Mouse (Mus musculus) liver, embryonic 14.5 days (tissue): ENCODE results near the gene Sipa1l3. TPM values are rescaled to one million over a fixed set of nuclear protein-coding genes. Genes with fewer than 3 reads are reported as not detected.

Experiments
- ATAC-seq: fragments of 200-750 bp; cut with Nextera tagmentation; 2 replicates; pipeline ENCODE4 v1.8.0; 2017; ENCODE audit warnings: moderate number of reproducible peaks, mild to moderate bottlenecking, moderate library complexity; ENCODE audit not compliant: insufficient read depth
- DNase-seq, 3 experiments: peaks; one replicate each; pipeline ENCODE4 v3.0.0-alpha.2; 2012 to 2013; ENCODE audit warnings: low read depth in 3 of 3, low spot score in 3 of 3
- H3K27ac ChIP-seq: fragments of 300-500 bp; sonication (generic); 2 replicates; pipeline ENCODE4 v1.5.1; 2014; ENCODE audit warnings: moderate library complexity, mild to moderate bottlenecking, control low read depth, inconsistent platforms
- H3K27me3 ChIP-seq: fragments of 300-500 bp; sonication (generic); 2 replicates; pipeline ENCODE4 v1.6.1; 2014; ENCODE audit warnings: mild to moderate bottlenecking, low read length, moderate library complexity; ENCODE audit not compliant: control insufficient read depth, insufficient read depth
- H3K36me3 ChIP-seq: fragments of 300-500 bp; sonication (generic); replicated peaks from 2 replicates; pipeline ENCODE4 v1.6.1; 2014; ENCODE audit warnings: low read depth; ENCODE audit not compliant: control insufficient read depth, insufficient read depth
- H3K4me1 ChIP-seq, 2 experiments: fragments of 200-500 bp in 1 of 2; fragments of 300-500 bp in 1 of 2; sonication (generic) in 1 of 2; replicated peaks; 2 replicates each; pipeline ENCODE4 v1.6.1; 2012 to 2014; ENCODE audit warnings: antibody characterized with exemption in 1 of 2, inconsistent platforms in 1 of 2, low read length in 1 of 2; ENCODE audit not compliant: control insufficient read depth in 2 of 2, insufficient read depth in 2 of 2
- H3K4me2 ChIP-seq: fragments of 300-500 bp; sonication (generic); 2 replicates; pipeline ENCODE4 v1.6.1; 2014; ENCODE audit warnings: low read depth, mild to moderate bottlenecking, control low read depth, moderate library complexity
- H3K4me3 ChIP-seq, 2 experiments: fragments of 200-500 bp in 1 of 2; fragments of 300-500 bp in 1 of 2; sonication (generic) in 1 of 2; 2 replicates each; pipeline ENCODE4 v1.5.1; 2012 to 2014; ENCODE audit warnings: low read depth in 2 of 2, low read length in 2 of 2, mild to moderate bottlenecking in 2 of 2, control low read depth in 1 of 2, inconsistent platforms in 1 of 2, moderate library complexity in 1 of 2; ENCODE audit not compliant: insufficient read depth in 1 of 2
- H3K9ac ChIP-seq: fragments of 300-500 bp; sonication (generic); replicated peaks from 2 replicates; pipeline ENCODE4 v1.6.1; 2014; ENCODE audit warnings: mild to moderate bottlenecking, control low read depth, moderate library complexity
- H3K9me3 ChIP-seq: fragments of 300-500 bp; sonication (generic); 2 replicates; pipeline ENCODE4 v1.6.1; 2016; ENCODE audit warnings: low read length, mixed read lengths; ENCODE audit not compliant: control insufficient read depth
- CTCF ChIP-seq: IDR thresholded peaks from 2 replicates; pipeline ENCODE4 v1.5.1; 2016; ENCODE audit warnings: antibody characterized with exemption, low read depth, control low read depth
- EP300 ChIP-seq: IDR thresholded peaks from 2 replicates; pipeline ENCODE4 v1.6.1; 2016; ENCODE audit warnings: antibody characterized with exemption, low read depth
- WGBS: fragments of 180-500 bp; shearing (Covaris S2); extraction: QIAGEN DNeasy Blood & Tissue Kit; methylation state at CpG from one replicate; pipeline ENCODE4 v1.1.7; 2014; ENCODE audit not compliant: insufficient replicate concordance; 5-methylcytosine and 5-hydroxymethylcytosine counted together
- polyA plus RNA-seq, 2 experiments: library from polyadenylated mRNA; depleted of rRNA in 1 of 2; stranded (reverse) in 1 of 2; unstranded in 1 of 2; fragments of >200 nt; fragmentation: Nextera tagmentation in 1 of 2; extraction: Ambion mirVana in 1 of 2; gene quantifications; 2 replicates each; pipeline versions ENCODE4 v1.2.1 to v1.2.3; 2012 to 2014

The Sipa1l3 gene
- polyA plus RNA-seq, 2 experiments: 1.8 to 4.9 TPM

DNA sequence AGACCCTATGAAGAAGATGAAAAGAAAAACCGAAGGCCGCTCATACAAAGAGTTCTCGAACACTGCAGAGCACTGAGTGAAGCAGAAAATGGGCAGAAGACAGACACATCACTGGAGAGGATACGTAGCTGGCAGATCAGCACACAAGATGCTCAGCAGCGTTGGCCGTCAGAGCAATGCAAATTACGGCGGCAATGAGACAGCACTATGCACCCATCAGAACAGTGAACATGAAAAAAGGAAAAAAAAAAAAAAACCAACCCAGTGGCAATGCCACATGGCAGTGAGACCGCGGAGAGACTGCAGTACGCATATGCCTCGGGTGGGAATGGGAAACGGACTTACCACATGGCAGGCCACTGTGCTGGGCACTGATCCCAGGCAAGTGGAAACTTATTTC, 156.9 kb downstream of the Sipa1l3 start:
- Histone ChIP-seq H3K4me1 (no peaks in the 10 kb centered on the region), H3K4me2 (no peak overlapping the region), H3K9ac (no peak overlapping the region), H3K36me3 (no peaks in the 10 kb centered on the region), H3K4me3 (no peak overlapping the region), H3K27me3 (no peaks in the 10 kb centered on the region), H3K27ac (no peak overlapping the region), H3K9me3 (no peaks in the 10 kb centered on the region)
- DNase-seq (no peak), ATAC-seq (no peak)
- TF ChIP-seq EP300 (no peak), CTCF (no peak)
- WGBS: 84% methylated on average over 13 of the region's 13 CpGs

DNA sequence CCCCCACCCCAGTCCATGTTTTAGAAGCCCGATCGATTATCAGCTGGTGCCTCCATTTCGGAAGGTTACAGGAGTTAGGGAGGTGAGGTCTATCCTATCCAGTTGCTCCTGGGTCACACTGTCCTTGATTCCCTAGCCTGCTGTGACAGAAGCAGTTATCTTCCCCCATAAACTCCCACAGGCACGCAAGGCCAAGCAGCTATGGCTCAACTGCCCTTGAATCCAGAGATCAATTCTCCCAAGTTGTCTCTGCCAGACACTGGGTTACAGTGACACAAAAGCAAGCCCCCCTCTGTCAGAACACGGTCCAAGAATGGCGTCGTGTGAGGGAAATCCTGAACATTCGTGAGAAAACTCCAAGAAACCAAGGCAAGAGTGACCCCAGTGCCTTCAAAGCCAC, 163.0 kb downstream of the Sipa1l3 start:
- DNase-seq: no peak
- no peak for ATAC-seq

DNA sequence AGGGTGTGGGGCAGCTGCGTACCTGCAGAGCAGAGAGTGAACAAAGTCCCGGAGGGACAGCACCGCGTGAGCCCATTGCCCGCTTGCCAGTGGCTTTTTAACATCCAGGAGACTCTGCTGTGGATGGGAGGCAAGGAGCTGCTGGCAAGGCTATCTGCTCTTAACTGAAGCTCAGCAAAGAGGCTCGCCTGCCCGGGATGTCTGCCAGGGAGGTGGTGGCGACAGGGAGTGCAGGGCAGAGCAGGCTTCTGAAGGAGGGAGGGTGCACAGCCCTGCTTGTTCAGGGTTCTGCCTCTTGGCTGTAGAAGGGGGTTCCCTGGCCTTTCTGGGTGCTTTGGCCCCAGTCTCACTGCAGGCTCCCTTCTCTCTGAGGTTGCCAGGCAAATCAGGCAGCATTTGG, 164.3 kb downstream of the Sipa1l3 start:
- ATAC-seq: no peak
- 78% methylated on average over 8 of the region's 8 CpGs for WGBS
- Histone ChIP-seq H3K27ac (no peak overlapping the region), H3K4me3 (no peak overlapping the region), H3K9ac (no peak overlapping the region), H3K4me2 (no peak overlapping the region), H3K36me3 (no peaks in the 10 kb centered on the region), H3K27me3 (no peaks in the 10 kb centered on the region), H3K4me1 (no peaks in the 10 kb centered on the region), H3K9me3 (no peaks in the 10 kb centered on the region)
- no peak for TF ChIP-seq CTCF
- TF ChIP-seq EP300: no peak
- no peak for DNase-seq

More for the DNA sequence above, 163.0 kb downstream of the Sipa1l3 start:
- H3K36me3 ChIP-seq: no peaks in the 10 kb centered on the region
- no peaks in the 10 kb centered on the region for H3K27me3 ChIP-seq
- H3K4me1 ChIP-seq: no peaks in the 10 kb centered on the region
- 89% methylated on average over 8 of the region's 8 CpGs for WGBS
- H3K4me2 ChIP-seq: no peak overlapping the region
- H3K27ac ChIP-seq: no peak overlapping the region
- H3K4me3 ChIP-seq: no peak overlapping the region
- H3K9me3 ChIP-seq: no peaks in the 10 kb centered on the region
- TF ChIP-seq EP300 (no peak), CTCF (no peak)
- no peak overlapping the region for H3K9ac ChIP-seq

DNA sequence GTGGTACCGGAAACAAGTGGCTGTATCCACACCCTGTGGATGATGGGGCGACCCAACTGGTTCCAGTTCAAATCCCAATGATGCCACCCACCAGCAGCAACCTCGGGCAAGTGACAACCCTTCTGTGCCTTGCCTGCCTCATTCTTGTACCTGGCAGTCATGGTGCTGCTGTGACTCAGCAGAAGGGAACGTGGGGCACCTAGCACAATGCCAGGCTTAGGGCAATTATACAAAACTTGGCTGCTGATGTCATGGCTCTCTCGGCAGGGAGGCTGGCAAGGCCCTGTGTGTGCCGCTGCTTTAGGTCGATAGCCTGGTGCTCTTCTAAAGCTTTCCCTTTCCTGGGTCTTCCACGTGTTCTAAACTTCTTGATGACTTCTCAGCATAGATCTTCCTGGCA, 166.2 kb downstream of the Sipa1l3 start:
- Histone ChIP-seq H3K27me3 (no peaks in the 10 kb centered on the region), H3K9me3 (no peaks in the 10 kb centered on the region), H3K4me2 (no peak overlapping the region), H3K9ac (no peak overlapping the region), H3K27ac (no peak overlapping the region), H3K4me1 (no peaks in the 10 kb centered on the region), H3K36me3 (no peaks in the 10 kb centered on the region), H3K4me3 (no peak overlapping the region)
- ATAC-seq (no peak), DNase-seq (no peak)
- 77% methylated on average over 8 of the region's 8 CpGs for WGBS
- no peak for TF ChIP-seq EP300
- no peak for TF ChIP-seq CTCF

DNA sequence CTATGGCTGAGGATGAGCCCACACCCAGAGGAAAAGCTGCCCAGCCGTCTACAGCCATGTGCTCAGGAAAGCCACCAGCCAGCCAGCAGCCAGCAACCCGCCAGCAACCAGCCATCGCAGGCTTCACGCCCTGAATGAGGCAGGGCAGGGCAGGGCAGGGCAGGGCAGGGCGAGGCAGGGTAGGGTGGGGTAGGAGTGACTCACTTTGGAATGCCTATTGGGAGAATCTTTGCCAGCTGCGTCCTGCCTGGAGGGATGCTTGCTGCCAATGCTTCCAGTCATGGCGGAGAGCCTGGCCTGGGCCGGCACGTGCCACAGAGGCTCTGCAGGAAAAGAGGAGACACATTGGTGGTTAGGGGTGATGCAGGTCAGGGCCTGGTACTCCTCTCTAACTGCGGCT, 168.0 kb downstream of the Sipa1l3 start:
- no peak for DNase-seq
- Histone ChIP-seq H3K4me3 (no peak overlapping the region), H3K4me1 (no peaks in the 10 kb centered on the region), H3K4me2 (no peak overlapping the region), H3K9ac (no peak overlapping the region), H3K27me3 (no peaks in the 10 kb centered on the region), H3K27ac (no peak overlapping the region), H3K36me3 (no peaks in the 10 kb centered on the region), H3K9me3 (no peaks in the 10 kb centered on the region)
- peak; percentile 31; the same call in 1 of the 2 replicates for ATAC-seq
- TF ChIP-seq CTCF: no peak
- no peak for TF ChIP-seq EP300
- WGBS: 61% methylated on average over 10 of the region's 10 CpGs

DNA sequence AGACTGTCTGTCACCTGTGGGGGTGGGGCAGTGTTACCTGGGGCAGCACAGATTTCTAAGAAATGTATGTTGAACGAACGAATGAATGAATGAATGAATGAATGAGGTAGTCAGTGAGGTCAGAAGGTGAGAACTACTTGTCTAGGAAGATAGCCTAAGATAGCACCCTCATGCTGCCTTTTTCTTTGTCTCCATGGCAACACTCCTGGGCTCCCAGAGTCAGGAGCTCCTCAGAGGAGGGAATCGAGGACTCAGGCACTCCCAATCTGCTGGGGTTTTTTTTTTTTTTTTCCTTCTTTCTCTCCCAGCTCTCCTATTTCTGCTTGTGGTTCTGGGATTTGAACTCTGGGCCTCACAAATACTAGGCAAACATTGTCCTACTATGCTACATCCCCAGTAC, 172.2 kb downstream of the Sipa1l3 start:
- Histone ChIP-seq H3K4me2 (no peak overlapping the region), H3K4me1 (peaks cover 10 to 18% of the 10 kb centered on the region in 2 experiments), H3K9ac (no peak overlapping the region), H3K36me3 (no peaks in the 10 kb centered on the region), H3K27ac (no peak overlapping the region), H3K27me3 (no peaks in the 10 kb centered on the region), H3K4me3 (no peak overlapping the region), H3K9me3 (no peaks in the 10 kb centered on the region)
- DNase-seq (no peak), ATAC-seq (no peak)
- 75% methylated on average over 3 of the region's 3 CpGs for WGBS
- TF ChIP-seq EP300 (no peak), CTCF (no peak)
